Comparison of ENCODE assay signal across 8 mouse cellular contexts in genomic region chr9:44483510-44484044, GRCm38 (mm10). TPM values are rescaled to one million over a fixed set of nuclear protein-coding genes. Genes with fewer than 3 reads are reported as not detected.
A peak's percentile ranks its signal among the peaks of the same experiment; 100 is the strongest.
DNase-seq lines count a peak whose midpoint lies in the region; ATAC-seq and TF ChIP-seq lines count a peak whose summit lies in the region.

No protein-coding gene starts in this region.

- no peaks in the 10 kb centered on the region for H3K27me3 ChIP-seq in hindbrain, postnatal 0 days (ENCODE audit: insufficient read depth, low read length)

- peak overlapping the region; percentile 98 for H3K9ac ChIP-seq in hindbrain, postnatal 0 days (replicated peaks; ENCODE audit: low read length)

- peak overlapping the region; percentile 95 for H3K27ac ChIP-seq in hindbrain, postnatal 0 days

- TF ChIP-seq CTCF in brain, embryonic 14.5 days (IDR thresholded peaks at IDR 0.05; ENCODE audit: borderline replicate concordance, extremely low read depth, insufficient read depth, insufficient read length), result no peak
- no peak for TF ChIP-seq CTCF in hindbrain, postnatal 0 days (IDR thresholded peaks at IDR 0.05; ENCODE audit: low read depth)

- ATAC-seq in hindbrain, postnatal 0 days, result peak; percentile 20; the same call in 1 of the 2 replicates
- 0 out of 2 replicates have a peak, but pooled peaks have one; percentile 9 for ATAC-seq in monocyte, adult 5-6 weeks (replicated peaks; ENCODE audit: insufficient number of reproducible peaks, low FRiP score, low TSS enrichment, poor library complexity, severe bottlenecking)

- H3K9me3 ChIP-seq in hindbrain, postnatal 0 days (ENCODE audit: low read length), result no peaks in the 10 kb centered on the region

- H3K4me2 ChIP-seq in hindbrain, postnatal 0 days (ENCODE audit: low read depth, low read length), result peak overlapping the region; percentile 88

- 0% methylated on average over 12 of the region's 12 CpGs for WGBS in hindbrain, postnatal 0 days

- no peak for TF ChIP-seq POLR2A in brain, embryonic 14.5 days (IDR thresholded peaks at IDR 0.05; ENCODE audit: borderline replicate concordance, extremely low read depth, insufficient read depth, insufficient read length, poor library complexity, severe bottlenecking)

- DNase-seq in ovary, postnatal 36 days (ENCODE audit: low spot score), result peak; percentile 67
- no peak for DNase-seq in ovary, postnatal 14 days (ENCODE audit: low spot score)
- DNase-seq in brain, embryonic 14.5 days (ENCODE audit: low read depth), result peak; percentile 88
- peak; percentile 70 for DNase-seq in forelimb bud, embryonic 11.5 days (ENCODE audit: low read depth, low spot score)
- DNase-seq in hindbrain, postnatal 0 days (ENCODE audit: low spot score), result peak; percentile 81
- DNase-seq in liver, result peak; percentile 29
- peak; percentile 53 for DNase-seq in urinary bladder, postnatal 25 days (ENCODE audit: low spot score)

- H3K4me3 ChIP-seq in hindbrain, postnatal 0 days (ENCODE audit: low read length), result peak overlapping the region; percentile 87

- peaks cover 49% of the 10 kb centered on the region for H3K4me1 ChIP-seq in hindbrain, postnatal 0 days (ENCODE audit: insufficient read depth, low read length)

- no peaks in the 10 kb centered on the region for H3K36me3 ChIP-seq in hindbrain, postnatal 0 days (ENCODE audit: insufficient read depth, low read length)

RNA-seq across cellular contexts. Expression of gene Bcl9l, which starts 1.0 kb away (rescaled TPM):
- polyA plus RNA-seq in brain, embryonic 14.5 days (2012; rRNA removed), result 14.4 and 35.5 TPM in 2 replicates
- 32.7 and 44.5 TPM in 2 replicates for total RNA-seq in hindbrain, postnatal 0 days (2014; rRNA removed)
- 7.8 and 8.4 TPM in 2 replicates for polyA plus RNA-seq in hindbrain, postnatal 0 days (2015; fragmentation: Nextera tagmentation; extraction: Ambion mirVana)
- 2.8 to 14.1 TPM (median 2.8 TPM) in 3 replicates for total RNA-seq in monocyte, adult 5-6 weeks (2017)

RNA-seq across cellular contexts. Expression of gene Upk2, which starts 28.8 kb away (rescaled TPM):
- 0.08 TPM in 1 of 2 replicates, not detected in the other for polyA plus RNA-seq in brain, embryonic 14.5 days (2012; rRNA removed)
- not detected in 2 replicates for total RNA-seq in hindbrain, postnatal 0 days (2014; rRNA removed)
- not detected in 2 replicates for polyA plus RNA-seq in hindbrain, postnatal 0 days (2015; fragmentation: Nextera tagmentation; extraction: Ambion mirVana)
- total RNA-seq in monocyte, adult 5-6 weeks (2017), result not detected in 3 replicates

RNA-seq across cellular contexts. Expression of gene Foxr1, which starts 42.6 kb away (rescaled TPM):
- not detected in 2 replicates for polyA plus RNA-seq in brain, embryonic 14.5 days (2012; rRNA removed)
- total RNA-seq in hindbrain, postnatal 0 days (2014; rRNA removed), result not detected in 2 replicates
- polyA plus RNA-seq in hindbrain, postnatal 0 days (2015; fragmentation: Nextera tagmentation; extraction: Ambion mirVana), result not detected in 2 replicates
- not detected in 3 replicates for total RNA-seq in monocyte, adult 5-6 weeks (2017)
